Mouse (Mus musculus): ENCODE measurements around the gene Snrpa1. TPM values are rescaled to one million over a fixed set of nuclear protein-coding genes. Genes with fewer than 3 reads are reported as not detected.
A peak's percentile ranks its signal among the peaks of the same experiment; 100 is the strongest.

The Snrpa1 gene
- total RNA-seq, 1 experiment = 168 TPM

DNA sequence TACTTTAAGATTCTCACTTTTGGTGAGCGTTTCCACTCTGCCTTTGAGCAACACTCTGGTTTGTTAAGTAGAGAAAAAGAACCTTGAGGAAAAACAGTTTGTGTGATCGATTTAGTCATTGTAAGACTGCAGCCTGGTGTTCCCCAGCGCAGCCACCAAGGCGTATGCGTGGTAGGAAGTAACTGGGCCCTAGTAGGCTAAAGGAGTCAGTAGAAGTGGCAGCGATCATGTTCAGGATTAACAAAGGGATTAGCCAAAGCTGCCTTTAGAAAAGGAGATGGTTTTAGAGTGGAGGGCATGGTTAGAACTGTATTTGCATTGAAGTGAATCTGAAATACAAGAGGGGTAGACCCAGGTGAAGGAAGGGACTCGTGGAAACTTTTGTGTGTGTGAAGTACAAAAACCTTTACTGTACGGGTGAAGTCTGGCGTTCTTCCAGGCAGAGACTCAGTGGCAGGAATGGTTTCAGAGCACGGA, 51.9 kb downstream of the Snrpa1 start:
- Histone ChIP-seq H3K9me3 (ENCODE audit: control insufficient read depth, insufficient read depth, low read depth, low read length) (no peaks in the 10 kb centered on the region), H3K4me1 (ENCODE audit: control insufficient read depth in 2 of 2, insufficient read depth in 2 of 2, low read length in 2 of 2, poor library complexity in 1 of 2) (no peaks in the 10 kb centered on the region), H3K27ac (ENCODE audit: insufficient read depth, low read depth, low read length, poor library complexity, severe bottlenecking) (no peak overlapping the region), H3K9ac (ENCODE audit: insufficient read depth, low read depth, low read length, poor library complexity, severe bottlenecking) (peak overlapping the region; percentile 83; the same call in 1 of the 2 replicates), H3K36me3 (ENCODE audit: control insufficient read depth, insufficient read depth, low read length, poor library complexity, severe bottlenecking) (peaks cover 1% of the 10 kb centered on the region; the same call in 1 of the 2 replicates), H3K4me3 (ENCODE audit: insufficient read depth in 1 of 2, low read depth in 1 of 2, low read length in 2 of 2, poor library complexity in 1 of 2, severe bottlenecking in 1 of 2) (peak overlapping the region; percentile 79 to 90)
- in situ Hi-C loops (cut with MboI; ENCODE audit: low sequenced_read_pairs in 2 of 2, unreplicated experiment in 2 of 2) = loop anchor here (25.0 kb wide), 2 partner anchors 202 to 552 kb away; no protein-coding TSS in a partner anchor
- no peak for DNase-seq (ENCODE audit: low read depth, low spot score)
- no peak for TF ChIP-seq HCFC1 (IDR thresholded peaks at IDR 0.05; ENCODE audit: borderline replicate concordance, insufficient read depth, low read length)
- no peak for TF ChIP-seq ZC3H11A (IDR thresholded peaks at IDR 0.05; ENCODE audit: borderline replicate concordance, low read depth, low read length)
- TF ChIP-seq MAFK (IDR thresholded peaks at IDR 0.05; ENCODE audit: insufficient read depth, low read depth, low read length) = no peak
- TF ChIP-seq CHD2 (IDR thresholded peaks at IDR 0.05; ENCODE audit: low read depth, low read length) = no peak
- no peak for TF ChIP-seq ZNF384 (IDR thresholded peaks at IDR 0.05; ENCODE audit: low read depth, low read length)

DNA sequence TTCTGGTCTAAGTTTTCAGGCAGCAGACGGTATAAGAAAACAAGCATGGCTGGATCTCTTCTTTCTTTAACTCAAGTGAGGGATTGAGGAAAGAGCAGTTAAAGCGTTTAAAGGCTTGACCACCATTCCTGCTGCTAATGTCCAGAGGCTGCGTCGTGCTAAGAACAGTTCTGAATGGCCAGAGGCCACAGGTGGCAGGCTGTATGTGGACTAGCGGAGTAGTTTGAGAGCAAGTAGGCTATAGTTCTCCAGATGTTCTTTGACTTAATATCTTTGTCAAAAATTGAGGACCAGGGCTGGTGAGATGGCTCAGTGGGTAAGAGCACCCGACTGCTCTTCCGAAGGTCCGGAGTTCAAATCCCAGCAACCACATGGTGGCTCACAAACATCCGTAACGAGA, 52.4 kb downstream of the Snrpa1 start:
- peaks cover 1% of the 10 kb centered on the region; the same call in 1 of the 2 replicates for H3K36me3 ChIP-seq (ENCODE audit: control insufficient read depth, insufficient read depth, low read length, poor library complexity, severe bottlenecking)
- H3K9ac ChIP-seq (ENCODE audit: insufficient read depth, low read depth, low read length, poor library complexity, severe bottlenecking) = no peak overlapping the region
- H3K27ac ChIP-seq (ENCODE audit: insufficient read depth, low read depth, low read length, poor library complexity, severe bottlenecking) = no peak overlapping the region
- no peaks in the 10 kb centered on the region for H3K9me3 ChIP-seq (ENCODE audit: control insufficient read depth, insufficient read depth, low read depth, low read length)
- TF ChIP-seq MAFK (IDR thresholded peaks at IDR 0.05; ENCODE audit: insufficient read depth, low read depth, low read length) (no peak), ZNF384 (IDR thresholded peaks at IDR 0.05; ENCODE audit: low read depth, low read length) (no peak), CHD2 (IDR thresholded peaks at IDR 0.05; ENCODE audit: low read depth, low read length) (no peak), HCFC1 (IDR thresholded peaks at IDR 0.05; ENCODE audit: borderline replicate concordance, insufficient read depth, low read length) (no peak), ZC3H11A (IDR thresholded peaks at IDR 0.05; ENCODE audit: borderline replicate concordance, low read depth, low read length) (no peak)
- no peak overlapping the region for H3K4me3 ChIP-seq (ENCODE audit: insufficient read depth in 1 of 2, low read depth in 1 of 2, low read length in 2 of 2, poor library complexity in 1 of 2, severe bottlenecking in 1 of 2)
- no peaks in the 10 kb centered on the region for H3K4me1 ChIP-seq (ENCODE audit: control insufficient read depth in 2 of 2, insufficient read depth in 2 of 2, low read length in 2 of 2, poor library complexity in 1 of 2)
- DNase-seq (ENCODE audit: low read depth, low spot score) = no peak
- in situ Hi-C loops (cut with MboI; ENCODE audit: low sequenced_read_pairs in 2 of 2, unreplicated experiment in 2 of 2) = loop anchor here (25.0 kb wide), 2 partner anchors 201 to 551 kb away; no protein-coding TSS in a partner anchor

DNA sequence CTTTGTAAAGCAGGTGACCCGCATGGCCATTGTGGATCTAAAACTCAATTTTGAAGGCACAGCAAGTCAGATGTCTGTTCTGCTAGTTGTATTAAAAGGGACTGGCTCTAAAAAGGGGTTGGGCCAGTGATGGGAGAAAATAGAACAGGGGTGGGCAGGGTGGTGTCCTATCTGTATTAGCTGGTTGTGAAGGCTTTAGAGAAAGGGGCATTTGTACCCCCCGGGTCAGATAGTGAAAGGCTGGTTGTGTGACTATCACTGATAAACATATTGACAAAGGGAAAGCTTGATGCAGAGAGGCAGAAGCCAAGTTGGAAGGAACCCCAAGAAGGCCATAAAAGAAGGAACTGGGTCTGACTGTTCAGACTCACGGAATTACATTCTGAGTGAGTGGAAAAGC, 54.8 kb downstream of the Snrpa1 start:
- H3K36me3 ChIP-seq (ENCODE audit: control insufficient read depth, insufficient read depth, low read length, poor library complexity, severe bottlenecking) = peaks cover 1% of the 10 kb centered on the region; the same call in 1 of the 2 replicates
- no peaks in the 10 kb centered on the region for H3K4me1 ChIP-seq (ENCODE audit: control insufficient read depth in 2 of 2, insufficient read depth in 2 of 2, low read length in 2 of 2, poor library complexity in 1 of 2)
- no peak overlapping the region for H3K27ac ChIP-seq (ENCODE audit: insufficient read depth, low read depth, low read length, poor library complexity, severe bottlenecking)
- no peaks in the 10 kb centered on the region for H3K9me3 ChIP-seq (ENCODE audit: control insufficient read depth, insufficient read depth, low read depth, low read length)
- no peak overlapping the region for H3K9ac ChIP-seq (ENCODE audit: insufficient read depth, low read depth, low read length, poor library complexity, severe bottlenecking)
- in situ Hi-C loops (cut with MboI; ENCODE audit: low sequenced_read_pairs in 2 of 2, unreplicated experiment in 2 of 2) = loop anchor here (25.0 kb wide), 2 partner anchors 199 to 549 kb away; no protein-coding TSS in a partner anchor
- no peak for DNase-seq (ENCODE audit: low read depth, low spot score)
- TF ChIP-seq CHD2 (IDR thresholded peaks at IDR 0.05; ENCODE audit: low read depth, low read length) (no peak), ZNF384 (IDR thresholded peaks at IDR 0.05; ENCODE audit: low read depth, low read length) (no peak), ZC3H11A (IDR thresholded peaks at IDR 0.05; ENCODE audit: borderline replicate concordance, low read depth, low read length) (no peak), HCFC1 (IDR thresholded peaks at IDR 0.05; ENCODE audit: borderline replicate concordance, insufficient read depth, low read length) (no peak), MAFK (IDR thresholded peaks at IDR 0.05; ENCODE audit: insufficient read depth, low read depth, low read length) (no peak)
- H3K4me3 ChIP-seq (ENCODE audit: insufficient read depth in 1 of 2, low read depth in 1 of 2, low read length in 2 of 2, poor library complexity in 1 of 2, severe bottlenecking in 1 of 2) = no peak overlapping the region

DNA sequence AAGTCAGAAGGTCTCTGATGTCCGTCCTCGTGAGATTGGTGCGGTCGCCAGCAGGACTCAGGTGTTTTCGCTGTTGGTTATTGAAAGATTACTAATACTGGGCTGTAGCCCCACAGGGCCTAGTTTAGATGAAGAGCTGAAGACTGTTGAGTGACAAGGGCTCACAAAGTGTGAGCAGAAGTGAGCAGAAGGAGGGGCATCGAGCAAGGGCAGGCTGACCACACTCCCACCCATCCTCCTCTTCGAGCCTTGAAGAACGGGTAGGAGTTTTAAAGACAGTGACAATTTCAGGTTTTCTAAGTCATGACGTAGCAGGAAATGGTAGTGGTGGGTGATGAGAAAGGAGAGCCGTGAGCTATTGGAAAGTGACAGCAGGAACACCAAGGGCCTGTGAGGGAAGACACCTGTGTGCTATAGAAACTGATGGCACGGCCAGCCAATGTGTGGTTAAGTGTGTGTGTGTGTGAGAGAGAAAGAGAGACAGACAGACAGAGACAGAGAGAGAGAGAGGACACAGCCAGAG, 57.1 kb downstream of the Snrpa1 start:
- Histone ChIP-seq H3K36me3 (ENCODE audit: control insufficient read depth, insufficient read depth, low read length, poor library complexity, severe bottlenecking) (peaks cover 1% of the 10 kb centered on the region; the same call in 1 of the 2 replicates), H3K9me3 (ENCODE audit: control insufficient read depth, insufficient read depth, low read depth, low read length) (no peaks in the 10 kb centered on the region), H3K4me3 (ENCODE audit: insufficient read depth in 1 of 2, low read depth in 1 of 2, low read length in 2 of 2, poor library complexity in 1 of 2, severe bottlenecking in 1 of 2) (no peak overlapping the region), H3K9ac (ENCODE audit: insufficient read depth, low read depth, low read length, poor library complexity, severe bottlenecking) (no peak overlapping the region), H3K27ac (ENCODE audit: insufficient read depth, low read depth, low read length, poor library complexity, severe bottlenecking) (no peak overlapping the region), H3K4me1 (ENCODE audit: control insufficient read depth in 2 of 2, insufficient read depth in 2 of 2, low read length in 2 of 2, poor library complexity in 1 of 2) (no peaks in the 10 kb centered on the region)
- in situ Hi-C loops (cut with MboI; ENCODE audit: low sequenced_read_pairs in 2 of 2, unreplicated experiment in 2 of 2) = loop anchor here (25.0 kb wide), 2 partner anchors 196 to 546 kb away; no protein-coding TSS in a partner anchor
- no peak for TF ChIP-seq MAFK (IDR thresholded peaks at IDR 0.05; ENCODE audit: insufficient read depth, low read depth, low read length)
- no peak for TF ChIP-seq ZNF384 (IDR thresholded peaks at IDR 0.05; ENCODE audit: low read depth, low read length)
- TF ChIP-seq HCFC1 (IDR thresholded peaks at IDR 0.05; ENCODE audit: borderline replicate concordance, insufficient read depth, low read length) = no peak
- TF ChIP-seq CHD2 (IDR thresholded peaks at IDR 0.05; ENCODE audit: low read depth, low read length) = no peak
- TF ChIP-seq ZC3H11A (IDR thresholded peaks at IDR 0.05; ENCODE audit: borderline replicate concordance, low read depth, low read length) = no peak
- no peak for DNase-seq (ENCODE audit: low read depth, low spot score)
